Mouse (Mus musculus) CH12.LX (cell line): Measurements from ENCODE around the gene Klf15. TPM values are rescaled to one million over a fixed set of nuclear protein-coding genes. Genes with fewer than 3 reads are reported as not detected.

Experiments used
- DNase-seq: peaks from one replicate; pipeline ENCODE4 v3.0.0-alpha.2; 2013; ENCODE audit errors: extremely low read depth
- H3K27ac ChIP-seq: 2 replicates; pipeline ENCODE4 v1.5.1; 2012; ENCODE audit warnings: low read depth, mild to moderate bottlenecking, control low read depth, moderate library complexity; ENCODE audit not compliant: insufficient read depth
- H3K27me3 ChIP-seq: replicated peaks from 2 replicates; pipeline ENCODE3; 2012; ENCODE audit warnings: inconsistent platforms
- H3K36me3 ChIP-seq, 2 experiments: replicated peaks in 1 of 2; 2 replicates each; pipeline versions ENCODE3 to v1.6.1; 2012; ENCODE audit warnings: inconsistent platforms in 1 of 2, low read length in 1 of 2, mild to moderate bottlenecking in 1 of 2, mixed read lengths in 1 of 2, moderate library complexity in 1 of 2; ENCODE audit not compliant: control insufficient read depth in 1 of 2, insufficient read depth in 1 of 2
- H3K4me1 ChIP-seq, 2 experiments: 2 replicates each; pipeline ENCODE4 v1.6.1; 2012; ENCODE audit warnings: inconsistent platforms in 1 of 2, moderate library complexity in 1 of 2; ENCODE audit not compliant: insufficient read depth in 2 of 2, control insufficient read depth in 1 of 2
- H3K4me2 ChIP-seq: 2 replicates; pipeline ENCODE4 v1.6.1; 2012; ENCODE audit warnings: low read depth, mild to moderate bottlenecking, control low read depth; ENCODE audit not compliant: poor library complexity, insufficient read depth, severe bottlenecking
- H3K4me3 ChIP-seq, 3 experiments: fragments of 150-350 bp in 1 of 3; sonication (generic) in 1 of 3; replicated peaks in 1 of 3; 2 replicates each; pipeline versions ENCODE3 to v1.5.1; 2011 to 2012; ENCODE audit warnings: low read depth in 2 of 3, low read length in 2 of 3, mild to moderate bottlenecking in 2 of 3, moderate library complexity in 2 of 3, control low read depth in 1 of 3, improper control_type of control experiment in 1 of 3, inconsistent platforms in 1 of 3, mixed read lengths in 1 of 3; ENCODE audit not compliant: poor library complexity in 1 of 3
- H3K79me2 ChIP-seq: replicated peaks from 2 replicates; pipeline ENCODE4 v1.6.1; 2012; ENCODE audit warnings: mild to moderate bottlenecking, moderate library complexity; ENCODE audit not compliant: control insufficient read depth, poor library complexity, insufficient read depth, severe bottlenecking; ENCODE audit errors: extremely low read depth
- H3K9ac ChIP-seq: 2 replicates; pipeline ENCODE4 v1.6.1; 2012; ENCODE audit warnings: low read depth, mild to moderate bottlenecking, control low read depth, moderate library complexity; ENCODE audit not compliant: insufficient read depth
- H3K9me3 ChIP-seq: replicated peaks from 2 replicates; pipeline ENCODE3; 2012; ENCODE audit warnings: low read length, inconsistent platforms, mixed read lengths
- CHD1 ChIP-seq: IDR thresholded peaks from 2 replicates; pipeline ENCODE4 v1.6.1; 2012; ENCODE audit warnings: low read depth, low read length, improper control_type of control experiment, inconsistent platforms
- CHD2 ChIP-seq: IDR thresholded peaks from 2 replicates; pipeline ENCODE4 v1.6.1; 2011; ENCODE audit warnings: low read length, improper control_type of control experiment
- CTCF ChIP-seq, 2 experiments: IDR thresholded peaks in 1 of 2; conservative IDR thresholded peaks in 1 of 2; 2 replicates each; pipeline ENCODE4 v1.5.1; 2011 to 2012; ENCODE audit warnings: low read depth in 2 of 2, low read length in 2 of 2, improper control_type of control experiment in 1 of 2, inconsistent platforms in 1 of 2, mild to moderate bottlenecking in 1 of 2, moderate library complexity in 1 of 2
- E2F4 ChIP-seq: IDR thresholded peaks from 2 replicates; pipeline ENCODE4 v1.6.1; 2011; ENCODE audit warnings: low read depth, low read length, improper control_type of control experiment; ENCODE audit not compliant: insufficient replicate concordance
- ETS1 ChIP-seq: conservative IDR thresholded peaks from 2 replicates; pipeline ENCODE4 v1.6.1; 2012; ENCODE audit warnings: low read depth, mild to moderate bottlenecking, inconsistent platforms, low read length, improper control_type of control experiment, moderate library complexity
- HCFC1 ChIP-seq: IDR thresholded peaks from 2 replicates; pipeline ENCODE4 v1.6.1; 2012; ENCODE audit warnings: low read depth, mild to moderate bottlenecking, inconsistent platforms, low read length, improper control_type of control experiment
- JUN ChIP-seq: IDR thresholded peaks from 2 replicates; pipeline ENCODE4 v1.6.1; 2011; ENCODE audit warnings: low read depth, mild to moderate bottlenecking, low read length, improper control_type of control experiment, moderate library complexity; ENCODE audit not compliant: insufficient read depth
- KAT2A ChIP-seq: IDR thresholded peaks from 2 replicates; pipeline ENCODE4 v1.6.1; 2012; ENCODE audit warnings: low read length, improper control_type of control experiment, inconsistent platforms; ENCODE audit not compliant: insufficient replicate concordance
- MAFK ChIP-seq: IDR thresholded peaks from 2 replicates; pipeline ENCODE4 v1.6.1; 2011; ENCODE audit warnings: low read length, improper control_type of control experiment; ENCODE audit not compliant: insufficient replicate concordance
- MAX ChIP-seq: IDR thresholded peaks from 2 replicates; pipeline ENCODE4 v1.6.1; 2011; ENCODE audit warnings: low read length, improper control_type of control experiment
- MXI1 ChIP-seq: IDR thresholded peaks from 2 replicates; pipeline ENCODE4 v1.6.1; 2011; ENCODE audit warnings: mild to moderate bottlenecking, low read depth, low read length, improper control_type of control experiment
- MYC ChIP-seq: IDR thresholded peaks from 2 replicates; pipeline ENCODE4 v1.6.1; 2011; ENCODE audit warnings: low read depth, mild to moderate bottlenecking, improper control_type of control experiment, low read length
- NELFE ChIP-seq: IDR thresholded peaks from 2 replicates; pipeline ENCODE4 v1.6.1; 2011; ENCODE audit warnings: low read depth, low read length, improper control_type of control experiment
- PAX5 ChIP-seq: IDR thresholded peaks from 2 replicates; pipeline ENCODE4 v1.6.1; 2012; ENCODE audit warnings: low read length, inconsistent platforms, mixed read lengths
- POLR2A ChIP-seq: IDR thresholded peaks from 2 replicates; pipeline ENCODE4 v1.6.1; 2011; ENCODE audit warnings: low read depth, mild to moderate bottlenecking, improper control_type of control experiment, low read length
- POLR2AphosphoS2 ChIP-seq: IDR thresholded peaks from 2 replicates; pipeline ENCODE4 v1.6.1; 2011; ENCODE audit warnings: low read depth, low read length, improper control_type of control experiment
- RCOR1 ChIP-seq: conservative IDR thresholded peaks from 2 replicates; pipeline ENCODE4 v1.6.1; 2012; ENCODE audit warnings: low read depth, mild to moderate bottlenecking, inconsistent platforms, low read length, improper control_type of control experiment
- SIN3A ChIP-seq: IDR thresholded peaks from 2 replicates; pipeline ENCODE4 v1.6.1; 2012; ENCODE audit warnings: low read length, improper control_type of control experiment, inconsistent platforms
- TCF12 ChIP-seq: IDR thresholded peaks from 2 replicates; pipeline ENCODE4 v1.6.1; 2014; ENCODE audit warnings: low read depth, mild to moderate bottlenecking, inconsistent platforms, low read length, improper control_type of control experiment
- UBTF ChIP-seq: IDR thresholded peaks from 2 replicates; pipeline ENCODE4 v1.6.1; 2012; ENCODE audit warnings: low read depth, mild to moderate bottlenecking, inconsistent platforms, low read length, improper control_type of control experiment, moderate library complexity
- ZMIZ1 ChIP-seq: IDR thresholded peaks from 2 replicates; pipeline ENCODE4 v1.6.1; 2012; ENCODE audit warnings: low read depth, mild to moderate bottlenecking, inconsistent platforms, low read length, improper control_type of control experiment
- ZNF384 ChIP-seq: IDR thresholded peaks from 2 replicates; pipeline ENCODE4 v1.6.1; 2012; ENCODE audit warnings: low read depth, low read length, improper control_type of control experiment, inconsistent platforms
- dilution Hi-C: fragments of 300-500 bp; cut with MboI; formaldehyde crosslinking; loops from 2 replicates; pipeline ENCODE4 v1.14.3; 2020; ENCODE audit warnings: low sequenced_read_pairs; ENCODE audit not compliant: extremely low pct_unique_long_range_greater_than_20kb, extremely low pct_ligation_motif_present
- in situ Hi-C: fragments of 300-500 bp; cut with MboI; formaldehyde crosslinking; loops from 3 replicates; pipeline ENCODE4 v1.14.3; 2019; ENCODE audit warnings: low sequenced_read_pairs, low pct_ligation_motif_present, low pct_unique_long_range_greater_than_20kb, mixed read lengths
- polyA plus RNA-seq: library from polyadenylated mRNA; unstranded; fragments of >175 nt; gene quantifications from 2 replicates; pipeline ENCODE4 v1.2.1, GENCODE M21; 2012; ENCODE audit warnings: low read depth; ENCODE audit not compliant: insufficient read length
- total RNA-seq, 2 experiments: library from RNA; depleted of rRNA; stranded (reverse); fragments of 300-350 nt in 1 of 2; fragments of >200 nt in 1 of 2; gene quantifications; 2 replicates each; pipeline ENCODE4 v1.2.3; 2012 to 2014

Gene Klf15
- total and polyA plus RNA-seq, 3 experiments = not detected

DNA sequence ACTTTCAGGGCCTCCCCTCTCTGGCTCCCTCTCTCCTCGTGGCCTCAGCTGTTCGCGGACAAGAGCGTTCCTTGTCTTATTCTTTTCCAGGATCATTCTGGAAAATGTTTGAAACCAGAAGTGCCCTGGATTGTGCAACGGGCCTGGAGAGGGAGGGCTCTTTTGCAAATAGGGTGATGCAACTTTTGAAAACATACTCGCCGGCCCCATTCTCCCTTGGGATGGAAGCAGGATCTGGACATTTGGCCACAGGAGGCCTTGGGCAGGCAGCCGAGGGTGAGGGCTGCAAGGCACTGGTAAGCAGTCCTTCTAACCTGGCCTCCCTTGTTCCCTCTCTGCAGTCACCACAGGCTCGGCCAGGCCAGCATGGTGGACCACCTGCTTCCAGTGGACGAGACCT, 3.7 kb downstream of the Klf15 start:
- no peaks in the 10 kb centered on the region for H3K79me2 ChIP-seq
- H3K4me3 ChIP-seq = no peak overlapping the region
- peaks cover 6% of the 10 kb centered on the region for H3K9me3 ChIP-seq
- DNase-seq = no peak
- no peak overlapping the region for H3K27ac ChIP-seq
- in situ Hi-C loops (no loop called here), dilution Hi-C loops (no loop called here)
- no peak overlapping the region for H3K4me2 ChIP-seq
- TF ChIP-seq E2F4 (no peak), RCOR1 (no peak), MXI1 (no peak), MAFK (no peak), MAX (no peak), HCFC1 (no peak), POLR2A (no peak), ETS1 (no peak), MYC (no peak), ZMIZ1 (no peak)
- no peaks in the 10 kb centered on the region for H3K4me1 ChIP-seq
- H3K36me3 ChIP-seq = no peaks in the 10 kb centered on the region
- no peak overlapping the region for H3K9ac ChIP-seq
- H3K27me3 ChIP-seq = peaks cover 65% of the 10 kb centered on the region

DNA sequence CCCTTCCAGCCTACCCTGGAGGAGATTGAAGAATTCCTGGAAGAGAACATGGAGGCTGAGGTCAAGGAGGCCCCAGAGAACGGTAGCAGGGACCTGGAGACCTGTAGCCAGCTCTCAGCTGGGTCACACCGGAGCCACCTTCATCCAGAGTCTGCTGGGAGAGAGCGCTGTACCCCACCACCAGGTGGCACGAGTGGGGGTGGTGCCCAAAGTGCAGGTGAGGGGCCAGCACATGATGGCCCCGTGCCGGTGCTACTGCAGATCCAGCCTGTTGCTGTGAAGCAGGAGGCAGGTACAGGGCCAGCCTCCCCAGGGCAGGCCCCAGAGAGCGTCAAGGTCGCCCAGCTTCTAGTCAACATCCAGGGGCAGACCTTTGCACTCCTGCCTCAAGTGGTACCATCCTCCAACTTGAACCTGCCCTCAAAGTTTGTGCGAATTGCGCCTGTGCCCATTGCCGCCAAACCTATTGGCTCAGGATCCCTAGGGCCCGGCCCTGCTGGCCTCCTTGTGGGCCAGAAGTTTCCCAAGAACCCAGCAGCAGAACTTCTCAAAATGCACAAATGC, 4.6 kb downstream of the Klf15 start:
- in situ Hi-C loops (no loop called here), dilution Hi-C loops (no loop called here)
- H3K27ac ChIP-seq = no peak overlapping the region
- no peak for DNase-seq
- no peaks in the 10 kb centered on the region for H3K4me1 ChIP-seq
- peaks cover 71% of the 10 kb centered on the region for H3K27me3 ChIP-seq
- H3K9ac ChIP-seq = no peak overlapping the region
- TF ChIP-seq CHD1 (no peak), ZNF384 (no peak), SIN3A (no peak)
- no peak overlapping the region for H3K4me3 ChIP-seq
- H3K36me3 ChIP-seq = no peaks in the 10 kb centered on the region
- no peaks in the 10 kb centered on the region for H3K79me2 ChIP-seq
- peaks cover 6% of the 10 kb centered on the region for H3K9me3 ChIP-seq
- no peak overlapping the region for H3K4me2 ChIP-seq

DNA sequence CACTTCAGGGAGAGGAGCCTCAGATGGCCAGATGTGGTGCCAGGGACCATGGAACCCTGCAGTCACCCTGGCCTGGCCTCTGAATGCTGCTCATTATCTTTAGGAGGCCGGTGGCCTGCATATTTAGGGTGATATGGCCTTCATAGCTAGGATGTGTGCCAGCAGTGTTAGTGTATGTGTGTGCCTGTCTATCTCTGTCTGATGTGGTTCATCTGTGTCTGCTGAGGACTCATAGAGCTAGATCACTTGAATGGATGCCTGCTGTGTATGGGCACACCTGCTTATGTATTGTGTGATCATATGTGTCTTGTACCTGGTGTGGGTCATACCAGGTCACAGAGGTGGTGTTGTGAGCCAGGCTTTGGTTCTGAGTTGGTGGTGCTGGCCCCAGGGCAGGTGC, 5.8 kb downstream of the Klf15 start:
- H3K79me2 ChIP-seq = no peaks in the 10 kb centered on the region
- no peak overlapping the region for H3K4me2 ChIP-seq
- H3K9ac ChIP-seq = no peak overlapping the region
- TF ChIP-seq CTCF (conservative IDR thresholded peaks at IDR 0.05 in 1 of 2, IDR thresholded peaks at IDR 0.05 in 1 of 2; ENCODE audit: low read depth in 2 of 2, low read length in 2 of 2) = no peak
- no peak for TF ChIP-seq POLR2AphosphoS2
- TF ChIP-seq SIN3A = no peak
- no peak for TF ChIP-seq JUN
- TF ChIP-seq MAFK = no peak
- no peak for TF ChIP-seq TCF12
- TF ChIP-seq PAX5 = no peak
- no peak for TF ChIP-seq UBTF
- TF ChIP-seq ETS1 = no peak
- no peak for TF ChIP-seq KAT2A
- no peak for TF ChIP-seq CHD2
- TF ChIP-seq NELFE = no peak
- no peak overlapping the region for H3K27ac ChIP-seq
- no peak overlapping the region for H3K4me3 ChIP-seq
- no peaks in the 10 kb centered on the region for H3K9me3 ChIP-seq
- no peak for DNase-seq
- dilution Hi-C loops (no loop called here), in situ Hi-C loops (no loop called here)
- no peaks in the 10 kb centered on the region for H3K4me1 ChIP-seq
- no peaks in the 10 kb centered on the region for H3K36me3 ChIP-seq
- H3K27me3 ChIP-seq = peaks cover 84% of the 10 kb centered on the region
